Mouse (Mus musculus) thymus, postnatal 36 days (tissue): Measurements from ENCODE around the gene Tecr.

Experiments used
- DNase-seq, 2 experiments: peaks; one replicate each; pipeline ENCODE4 v3.0.0; 2022; ENCODE audit warnings: mixed read lengths in 2 of 2

Gene Tecr

DNA sequence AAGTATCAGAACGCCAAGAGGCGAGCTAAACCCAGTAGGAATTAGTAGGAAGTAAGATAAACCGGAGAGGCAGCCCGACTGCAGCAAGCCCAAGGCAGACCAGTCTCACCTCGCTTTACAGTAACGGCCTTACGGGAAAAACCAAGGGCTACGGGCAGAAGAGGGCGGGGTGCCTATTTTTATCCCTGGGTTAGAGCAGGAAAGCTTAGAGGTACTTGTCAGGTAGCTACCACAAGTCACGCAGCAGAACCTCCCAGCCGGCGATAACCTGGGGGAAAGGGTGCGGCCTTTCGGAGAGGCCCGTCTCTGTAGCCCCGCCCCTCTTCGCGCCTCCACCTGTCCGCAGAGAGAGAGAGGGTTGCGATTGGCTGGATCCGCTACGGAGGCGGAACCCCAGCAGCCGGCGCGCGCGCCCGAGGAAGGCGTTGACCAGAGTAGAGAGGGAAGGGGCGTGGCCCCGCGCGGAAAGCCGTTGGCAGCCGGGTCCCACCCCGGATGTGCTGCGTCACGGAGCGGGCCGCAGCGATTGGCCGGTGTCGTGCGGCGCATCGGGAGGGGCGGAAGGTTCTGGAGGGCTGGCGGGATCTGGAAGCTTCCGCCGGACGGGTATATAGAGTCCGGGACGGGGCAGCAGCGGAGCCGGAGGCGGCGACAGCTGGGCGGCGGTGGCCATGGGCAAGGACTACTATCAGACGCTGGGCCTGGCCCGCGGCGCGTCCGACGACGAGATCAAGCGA is at the start of gene Tecr, which contains the start of gene Dnajb1:
Tecr (minus strand) TSS at position 311 of the 737 bp plus-strand sequence.
Dnajb1 (plus strand) TSS at position 533 of the 737 bp plus-strand sequence.
- peak; percentile 100 for DNase-seq

DNA sequence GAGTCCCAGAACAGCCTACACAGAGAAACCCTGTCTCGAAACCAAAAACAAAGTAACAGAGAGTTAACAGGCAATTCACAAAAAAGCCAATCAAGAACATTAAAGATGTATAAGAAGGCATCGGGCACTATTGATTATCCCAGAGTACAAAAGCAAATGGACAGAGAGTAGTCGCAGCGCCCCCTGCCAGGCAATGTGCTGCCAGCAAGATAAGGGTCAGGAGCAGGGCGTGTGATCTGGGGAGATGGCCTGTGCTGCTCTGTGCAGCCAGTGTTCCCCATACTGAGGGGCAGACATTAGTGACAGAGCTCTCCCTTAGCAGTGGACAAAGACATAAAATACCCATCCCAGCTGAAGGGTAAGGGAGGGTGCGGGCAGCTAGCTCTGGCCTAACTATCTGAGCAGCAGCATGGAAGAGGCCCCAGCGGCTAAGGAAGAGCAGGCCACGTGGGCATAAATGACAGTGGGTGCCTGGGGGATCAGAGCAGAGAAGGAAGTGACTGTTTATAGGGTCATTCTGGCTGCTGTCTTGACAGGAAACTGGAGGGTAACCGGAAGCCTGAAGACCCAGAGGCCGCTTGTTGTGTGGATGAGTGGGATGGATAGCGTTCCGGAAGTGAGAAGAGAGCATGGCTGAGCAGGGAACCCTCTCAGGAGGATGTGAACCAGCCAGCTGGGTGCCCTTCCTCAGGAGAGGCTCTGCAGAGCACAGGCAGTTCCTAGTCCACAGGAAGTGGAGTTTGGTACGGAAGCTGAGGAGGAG is 48.9 kb upstream of the Tecr start:
- DNase-seq = no peak

DNA sequence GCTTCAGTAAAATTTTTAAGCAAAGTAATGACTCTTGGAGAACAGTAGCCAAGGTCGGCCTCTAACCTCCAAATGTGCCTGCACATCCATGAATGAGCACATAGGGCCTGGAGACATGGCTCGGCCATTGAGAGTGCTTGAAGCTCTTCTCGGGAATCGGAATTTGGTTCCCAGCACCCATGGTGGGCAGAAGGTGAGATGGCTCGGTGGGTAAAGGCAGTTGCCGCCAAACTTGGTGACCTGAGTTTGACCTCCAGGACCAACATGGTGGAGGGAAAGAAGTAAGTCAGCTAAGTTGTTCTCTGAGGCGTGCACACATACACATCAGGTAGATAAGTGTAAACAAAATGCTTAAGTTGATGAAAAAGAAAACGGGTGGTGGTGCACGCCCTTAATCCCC is 48.3 kb upstream of the Tecr start:
- no peak for DNase-seq

DNA sequence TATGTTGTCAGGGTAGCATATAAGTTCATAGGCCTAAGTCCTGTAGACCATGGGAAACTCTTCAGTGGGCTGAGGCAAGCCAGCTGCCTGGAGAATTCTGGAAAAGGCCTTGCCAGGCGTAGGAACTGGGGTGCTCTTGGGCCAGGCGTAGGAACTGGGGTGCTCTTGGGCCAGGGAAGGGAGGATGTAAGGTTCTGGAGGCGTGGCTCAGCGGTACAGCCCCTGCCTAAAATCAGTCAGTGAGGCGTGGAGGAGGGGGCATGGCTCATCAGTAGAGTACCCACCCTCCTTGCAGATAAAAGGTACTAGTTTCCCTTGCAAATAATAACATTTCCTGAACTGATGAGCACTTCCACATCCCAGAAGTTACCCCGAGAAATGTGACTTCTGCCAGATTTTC is 47.0 kb upstream of the Tecr start:
- no peak for DNase-seq

DNA sequence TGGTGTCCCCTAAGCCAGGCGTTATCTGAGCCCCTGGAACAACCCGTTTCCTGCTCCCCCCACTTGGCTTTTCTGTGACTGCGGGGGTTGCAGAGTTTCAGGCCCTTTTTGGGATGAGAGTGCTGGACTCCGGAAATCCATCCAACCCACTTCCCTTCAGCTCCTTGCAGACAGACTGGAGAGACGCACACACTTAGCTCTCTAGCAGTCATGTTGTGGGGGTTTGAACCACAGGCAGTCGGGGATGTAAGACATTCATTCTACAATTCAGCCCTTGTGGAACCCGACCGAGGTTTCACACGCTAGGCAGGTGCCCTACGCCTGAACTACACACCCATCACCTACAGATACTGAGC is 45.9 kb upstream of the Tecr start:
- no peak for DNase-seq

DNA sequence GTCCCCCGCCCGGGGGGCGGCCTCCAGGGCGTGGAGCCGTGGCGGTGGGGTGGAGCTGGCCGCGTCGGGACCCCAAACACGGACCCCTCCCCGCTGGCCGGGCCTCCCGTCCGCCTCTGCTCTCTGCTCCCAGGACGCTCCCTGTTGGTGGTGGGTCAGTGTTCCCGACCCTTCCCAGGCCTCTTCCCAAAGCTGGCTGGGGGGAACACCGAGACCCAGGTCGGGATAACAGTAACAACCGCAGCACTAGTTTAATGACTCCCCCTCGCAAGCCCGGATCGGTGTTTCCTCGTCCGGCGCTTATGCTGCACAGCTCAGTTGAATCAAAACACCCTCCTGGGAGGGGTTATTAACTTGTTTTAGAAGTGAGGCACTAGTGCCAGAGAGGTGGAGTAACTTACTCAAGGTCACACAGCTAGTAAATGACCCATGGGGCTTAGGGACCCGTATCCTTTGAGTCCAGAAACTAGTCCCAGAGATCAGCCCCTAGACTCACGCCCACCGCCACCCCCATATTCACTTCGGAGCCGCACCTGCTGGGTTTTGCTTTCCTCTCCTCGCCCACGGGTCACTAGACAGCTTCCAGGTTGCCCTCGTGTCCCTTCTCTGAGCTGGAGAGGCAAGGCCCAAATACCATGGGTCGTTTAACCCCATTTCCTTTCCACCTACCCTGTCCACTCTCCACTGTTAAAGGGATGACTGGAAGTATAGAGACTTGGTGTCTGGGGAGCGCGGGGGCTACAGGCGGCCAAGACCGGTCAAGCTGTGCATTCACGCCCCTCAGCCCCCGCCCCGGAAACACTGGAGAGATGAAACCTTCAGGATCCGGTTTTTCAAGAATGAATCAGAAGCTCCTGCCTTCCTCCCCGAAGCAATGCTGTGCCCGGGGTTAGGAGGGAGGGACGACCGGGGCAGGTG is 45.2 kb upstream of the Tecr start:
- peak in 1 of 2 experiments; percentile 48 for DNase-seq

DNA sequence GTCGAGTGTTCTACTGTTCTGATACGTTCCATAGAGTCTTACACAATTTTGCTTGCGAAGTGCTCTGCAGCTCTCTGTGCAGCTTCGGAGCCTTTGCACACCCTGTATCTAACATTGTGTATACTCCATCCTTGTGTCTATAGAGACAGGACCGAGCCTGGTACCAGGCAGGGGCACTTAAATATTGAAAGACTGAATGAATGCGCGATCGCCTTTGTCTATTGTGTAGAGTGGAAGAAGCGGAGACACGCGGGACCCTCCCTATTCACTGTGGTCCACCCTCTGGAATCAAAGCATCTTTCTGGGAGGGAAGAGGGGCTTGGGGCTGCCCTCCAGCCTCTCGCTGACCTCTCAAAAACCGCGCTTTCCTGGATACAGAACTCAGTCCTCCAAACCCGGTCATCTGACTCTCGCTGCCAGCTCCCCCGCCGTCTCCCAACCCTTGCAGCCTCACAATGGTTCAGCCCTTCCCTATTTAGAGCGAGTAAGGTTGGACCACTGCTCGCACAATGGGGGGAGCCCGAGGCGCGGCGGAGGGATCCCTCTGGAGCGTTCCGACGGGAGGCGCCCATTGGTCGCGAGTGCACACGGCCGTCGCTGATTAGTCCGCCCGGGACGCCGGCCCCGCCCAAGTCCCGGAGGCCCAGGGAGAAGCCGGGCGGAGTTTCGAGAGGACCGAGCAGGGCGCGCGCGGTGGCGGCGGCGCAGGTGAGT is 44.4 kb upstream of the Tecr start, which contains the start of gene Gipc1:
Gipc1 (plus strand) TSS at position 648 of the 714 bp plus-strand sequence.
- peak; percentile 96 to 98 for DNase-seq

DNA sequence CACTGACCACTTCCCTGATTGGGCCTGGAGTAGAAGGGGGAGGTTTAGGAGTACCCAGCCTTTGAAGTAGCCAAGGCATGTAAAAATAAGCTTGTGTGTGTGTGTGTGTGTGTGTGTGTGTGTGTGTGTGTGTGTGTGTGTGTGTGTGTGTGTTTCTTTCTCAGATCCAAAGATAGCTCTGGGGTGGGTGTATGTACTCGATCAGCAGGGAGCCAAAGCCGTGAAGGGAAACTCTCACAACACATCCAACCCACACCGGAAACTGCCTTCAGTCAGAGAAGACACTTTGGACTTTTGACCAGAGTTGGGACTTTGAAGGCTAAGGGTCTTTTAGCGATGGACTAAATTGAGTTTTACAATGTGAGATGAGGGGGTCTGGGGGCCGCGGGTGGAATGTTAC is 41.9 kb upstream of the Tecr start:
- DNase-seq = no peak

DNA sequence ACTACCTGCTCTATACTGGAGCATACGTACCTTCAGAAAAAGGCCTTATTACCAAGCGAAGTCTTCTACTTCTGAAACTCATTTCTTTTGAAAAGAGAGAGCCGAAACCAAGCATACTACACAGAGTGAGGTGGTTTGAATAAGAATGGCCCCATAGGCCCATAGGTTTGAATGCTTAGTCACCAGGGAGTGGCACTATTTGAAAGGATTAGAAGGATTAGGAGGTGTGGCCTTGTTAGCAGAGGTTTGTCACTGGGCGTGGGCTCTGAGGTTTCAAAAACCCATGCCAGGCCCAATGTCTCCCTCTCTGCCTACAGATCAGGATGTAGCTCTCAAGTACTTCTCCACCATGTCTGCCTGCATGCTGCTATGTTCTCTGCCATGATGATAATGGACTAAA is 40.3 kb upstream of the Tecr start:
- DNase-seq = no peak

DNA sequence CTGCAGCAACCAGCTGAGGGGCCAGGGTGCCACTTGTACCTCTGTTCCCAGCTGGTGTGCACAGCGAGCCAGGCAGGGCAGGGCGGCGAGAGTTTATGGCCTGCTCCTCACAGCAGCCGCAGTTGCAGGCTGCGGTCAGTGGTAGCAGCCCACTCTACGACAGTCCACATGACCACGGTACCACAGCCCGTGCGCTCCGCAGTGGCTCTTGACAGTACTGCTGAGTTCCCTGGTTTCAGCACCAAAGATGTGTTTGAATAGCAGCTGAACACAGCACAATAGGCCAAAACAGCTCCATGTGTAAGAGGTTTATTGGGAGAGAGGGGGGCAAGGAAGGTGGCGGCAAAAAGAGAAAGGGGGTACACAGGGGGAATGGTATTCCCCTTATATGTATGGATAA is 39.7 kb upstream of the Tecr start:
- DNase-seq = no peak

DNA sequence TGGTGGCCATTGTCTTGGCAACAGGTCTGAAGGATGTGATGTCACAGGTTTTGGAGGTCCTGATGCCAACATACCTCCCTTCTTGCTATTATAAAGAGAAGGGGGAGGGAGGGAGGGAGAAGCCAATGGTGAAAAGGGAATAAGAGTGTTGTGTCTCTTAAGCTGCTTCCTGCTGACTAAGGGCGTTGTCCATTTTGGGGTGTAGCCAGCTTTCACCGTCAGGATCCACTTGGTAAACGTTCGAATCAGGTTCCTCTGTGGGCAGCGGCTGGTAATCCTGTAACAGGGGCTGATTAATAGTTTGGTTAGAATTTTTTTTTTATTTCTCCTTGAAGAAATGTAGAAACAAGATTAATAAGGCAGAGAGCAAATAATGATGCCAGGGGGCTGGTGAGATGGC is 31.9 kb upstream of the Tecr start:
- DNase-seq = no peak

DNA sequence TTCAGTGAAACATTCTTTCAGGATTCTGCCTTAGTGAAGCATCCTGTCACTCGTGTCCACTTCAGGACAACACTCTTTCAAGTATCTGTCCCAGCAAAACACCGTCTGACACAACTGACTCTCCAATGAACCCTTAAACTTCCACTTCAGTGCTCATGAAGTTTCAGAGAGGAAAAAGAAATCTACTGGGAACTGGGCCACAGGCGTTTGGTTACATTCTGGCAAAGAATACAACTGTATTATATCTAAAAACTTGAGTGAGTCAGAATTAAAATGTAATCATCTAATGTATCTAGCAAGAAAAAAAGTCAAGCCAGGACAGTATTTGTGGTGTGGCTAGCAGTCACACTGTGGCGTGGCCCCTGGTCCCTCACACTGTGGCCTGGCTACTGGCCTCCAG is 31.1 kb upstream of the Tecr start:
- DNase-seq = no peak

DNA sequence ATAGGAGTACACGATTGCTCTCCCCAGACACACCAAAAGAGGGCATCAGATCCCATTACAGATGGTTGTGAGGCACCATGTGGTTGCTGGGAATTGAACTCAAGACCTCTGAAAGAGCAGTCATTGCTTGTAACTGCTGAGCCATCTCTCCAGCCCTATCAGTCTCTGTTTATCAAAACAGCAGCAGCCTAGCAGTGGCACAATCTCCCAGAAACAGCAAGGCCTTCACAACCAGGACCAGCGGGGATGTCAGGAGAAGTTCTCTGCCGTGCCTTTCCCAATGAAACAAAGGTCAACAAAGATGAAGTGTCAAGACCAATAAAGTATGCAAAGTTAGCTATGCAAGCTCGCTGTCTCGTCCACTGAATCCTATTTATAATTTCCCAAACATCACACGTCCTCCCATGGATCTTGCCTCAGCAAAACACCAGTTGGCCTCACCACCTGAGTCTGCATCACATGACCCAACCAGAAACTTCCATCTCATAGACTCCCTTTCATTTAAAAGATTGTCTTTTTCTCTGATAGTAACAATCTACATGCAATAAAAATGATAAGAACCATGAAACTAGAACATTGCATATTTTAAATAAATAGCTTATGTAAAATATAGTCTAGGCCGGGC is 24.4 kb upstream of the Tecr start:
- no peak for DNase-seq

DNA sequence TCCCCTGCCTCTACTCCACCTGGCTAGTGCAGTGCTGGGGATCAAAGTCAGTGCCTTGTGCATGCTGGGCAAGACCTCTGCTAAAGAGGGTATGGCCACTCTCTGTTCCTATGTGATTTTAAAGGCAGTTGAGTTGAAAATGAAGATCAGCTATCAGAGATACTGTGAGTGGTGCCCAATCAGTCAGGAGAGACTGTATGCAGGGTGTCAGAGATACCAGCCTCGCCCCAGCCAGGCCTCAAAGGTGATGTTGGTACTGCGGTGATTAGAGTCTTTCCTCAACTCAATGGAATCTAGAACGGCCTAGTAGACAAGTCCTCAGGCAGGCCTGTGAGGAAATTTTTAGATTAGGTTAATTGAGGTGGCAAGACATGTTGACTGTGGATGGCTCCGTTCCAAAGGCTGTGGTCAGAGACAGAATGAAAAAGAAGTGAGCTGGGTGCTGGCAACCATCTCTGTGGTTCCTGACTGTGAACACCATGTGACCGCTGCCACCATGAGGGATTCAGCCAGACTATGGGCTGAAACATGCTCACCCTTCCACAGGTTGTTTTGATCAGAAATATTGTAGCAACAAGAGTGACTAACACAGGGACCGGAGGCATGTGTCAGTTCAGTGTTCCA is 18.0 kb upstream of the Tecr start:
- no peak for DNase-seq

DNA sequence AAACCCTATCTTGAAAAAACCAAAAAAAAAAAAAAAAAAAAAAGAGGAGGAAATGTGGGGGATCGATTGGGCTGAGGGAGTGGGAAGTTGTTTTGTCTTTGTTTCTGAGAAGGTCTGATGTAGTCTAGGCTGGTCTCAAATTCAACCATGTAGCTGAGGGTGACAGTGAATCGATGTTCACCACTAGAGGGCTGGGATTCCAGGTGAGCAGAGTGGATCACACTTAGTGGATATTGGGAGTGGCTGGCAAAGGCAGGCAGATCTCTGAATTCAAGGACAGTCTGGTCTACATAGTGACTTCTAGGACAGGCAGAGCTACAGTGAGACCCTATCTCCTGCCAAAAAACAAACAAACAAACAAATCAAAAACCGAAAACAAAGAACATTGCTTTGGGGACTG is 17.0 kb upstream of the Tecr start:
- no peak for DNase-seq

DNA sequence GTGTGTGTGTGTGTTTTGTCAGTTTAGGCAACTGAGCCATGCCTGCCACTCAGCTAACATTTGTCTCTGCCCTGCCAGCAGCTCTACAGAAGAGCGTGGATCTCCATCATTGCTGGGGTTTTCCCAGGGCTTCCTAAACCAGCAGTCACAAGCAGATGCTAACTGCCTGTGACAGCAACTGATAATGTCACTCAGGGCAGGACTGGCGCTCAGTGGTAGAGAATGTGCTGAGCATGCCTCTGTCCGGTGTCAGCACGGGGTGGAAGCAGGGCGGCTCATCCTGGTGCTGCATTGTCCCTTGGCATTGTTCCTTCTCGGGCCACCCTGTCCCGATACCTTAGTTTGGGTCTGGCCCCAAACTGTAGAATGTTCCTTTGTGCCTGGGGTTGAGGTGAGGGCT is 15.8 kb upstream of the Tecr start:
- DNase-seq = no peak

DNA sequence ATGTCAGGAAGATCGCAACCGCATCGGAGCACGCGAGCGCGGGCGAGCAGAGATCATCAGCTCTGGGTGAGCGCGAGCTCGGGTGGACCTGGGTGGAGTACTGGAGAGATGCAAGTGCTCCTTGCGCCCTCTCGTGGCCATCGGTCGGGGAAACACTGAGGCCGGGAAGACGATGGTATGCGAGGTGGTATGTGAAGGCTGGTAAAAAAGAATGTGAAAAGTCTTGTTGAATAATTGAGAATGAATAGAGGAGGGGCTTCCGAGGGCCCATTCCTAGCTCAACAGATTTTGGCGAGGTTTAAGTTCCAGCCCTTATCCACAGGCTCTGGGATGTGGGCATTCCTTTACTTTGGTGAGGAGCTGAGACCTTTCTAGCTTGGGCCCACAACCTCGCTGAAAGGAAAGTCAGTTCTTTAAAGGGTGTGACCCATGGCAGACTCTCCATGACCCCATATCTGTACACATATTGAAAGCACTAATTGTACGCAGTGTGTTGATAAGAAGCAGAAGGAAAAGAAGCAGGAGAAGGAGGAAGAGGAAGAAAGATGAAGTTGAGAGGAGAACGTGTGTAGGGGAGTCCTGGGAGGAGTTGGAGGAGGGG is 14.7 kb upstream of the Tecr start:
- peak; percentile 89 for DNase-seq

DNA sequence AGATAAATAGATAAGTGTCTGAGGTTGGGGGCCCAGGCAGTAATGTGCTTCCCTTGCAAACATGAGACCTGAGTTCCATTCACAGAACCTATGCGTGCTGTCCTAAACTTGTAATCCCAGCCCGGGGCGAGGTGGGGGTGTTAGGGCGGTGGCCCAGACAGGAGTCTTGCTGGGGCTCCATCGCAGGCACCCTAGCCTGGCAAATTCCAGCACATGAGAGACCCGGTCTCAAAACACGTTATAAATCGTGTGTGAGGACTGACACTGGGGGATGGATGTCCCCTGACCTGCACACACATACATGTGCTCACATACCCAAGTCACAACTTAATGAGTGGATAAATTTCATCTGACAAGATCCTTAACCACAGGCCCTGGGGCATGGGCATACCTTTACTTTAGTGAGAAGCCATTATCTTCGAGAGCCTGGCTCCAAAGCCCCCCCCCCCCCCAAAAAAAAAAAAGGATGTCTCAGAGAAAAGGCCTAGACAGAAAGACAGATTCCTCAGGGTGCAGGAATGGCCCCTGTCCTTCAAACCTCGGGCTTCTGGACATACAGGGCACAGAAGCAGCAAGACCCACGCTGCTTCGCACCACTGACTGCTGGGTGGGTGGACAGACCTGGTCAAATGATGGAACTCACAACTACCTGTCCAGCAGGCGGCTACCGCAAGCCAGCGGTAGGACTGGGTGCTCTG is 14.1 kb upstream of the Tecr start:
- no peak for DNase-seq

DNA sequence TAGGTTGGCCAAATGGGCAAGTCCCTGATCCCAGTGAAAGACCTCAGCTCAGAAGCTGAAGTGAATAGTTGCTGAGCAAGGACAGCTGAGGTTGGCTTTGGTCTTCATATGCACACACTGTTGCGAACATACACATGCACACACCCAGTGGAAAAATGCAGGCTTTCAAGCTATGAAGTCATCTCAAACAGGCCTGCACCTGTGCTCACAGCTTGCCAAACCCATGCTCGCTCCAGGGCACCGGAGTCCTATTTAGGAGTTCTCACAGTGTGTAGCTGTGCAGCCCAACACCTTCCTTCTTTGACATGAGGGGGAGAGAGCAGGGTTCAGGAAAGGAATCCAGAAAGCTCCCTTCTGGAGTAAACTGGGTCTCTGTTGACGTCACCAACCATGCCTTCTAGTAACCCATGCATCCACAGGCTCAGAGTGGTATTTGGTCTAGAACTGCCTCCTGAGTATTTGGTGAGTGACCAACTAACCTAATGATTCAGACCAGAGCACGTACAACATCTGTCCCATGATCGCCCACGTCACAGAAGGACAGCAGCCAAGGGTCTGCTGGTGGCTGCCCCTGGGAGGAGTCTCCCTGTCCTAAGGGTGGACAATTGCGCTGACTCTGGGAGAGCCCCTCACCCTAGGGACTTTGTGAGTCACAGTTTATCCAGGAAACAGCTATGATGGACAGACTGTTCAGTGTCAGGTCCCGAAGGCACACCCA is 12.0 kb upstream of the Tecr start:
- DNase-seq = peak in 1 of 2 experiments; percentile 64

DNA sequence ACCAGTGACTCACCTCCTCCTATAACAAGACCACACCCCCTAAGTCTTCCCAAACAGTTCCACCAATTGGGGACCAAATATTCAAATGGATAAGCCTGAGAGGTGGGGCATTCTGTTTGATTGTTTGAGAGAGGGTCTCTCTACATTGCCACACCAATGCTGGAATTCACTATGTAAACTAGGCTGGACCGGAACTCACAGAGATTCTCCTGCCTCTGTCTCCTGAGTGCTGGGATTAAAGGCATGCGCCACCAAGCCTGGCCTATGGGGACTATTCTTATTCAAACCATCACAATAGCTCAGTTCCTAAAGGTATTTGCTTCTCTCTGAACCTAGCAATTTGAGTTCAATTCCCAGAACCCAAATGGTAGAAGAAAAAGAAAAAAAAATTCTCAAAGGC is 10.8 kb upstream of the Tecr start:
- no peak for DNase-seq
